Mouse (Mus musculus): ENCODE measurements around the gene Fars2. TPM values are rescaled to one million over a fixed set of nuclear protein-coding genes. Genes with fewer than 3 reads are reported as not detected.
A peak's percentile ranks its signal among the peaks of the same experiment; 100 is the strongest.

The Fars2 gene
- polyA plus RNA-seq, 1 experiment from 2014 or later = 26.5 TPM

- WGBS = under 1% methylated on average over 21 of the region's 23 CpGs
- Histone ChIP-seq H3K27me3 (ENCODE audit: poor library complexity, severe bottlenecking) (peaks cover 100% of the 10 kb centered on the region), H3K4me1 (peaks cover 71% of the 10 kb centered on the region), H3K9me3 (no peaks in the 10 kb centered on the region), H3K36me3 (replicated peaks) (no peaks in the 10 kb centered on the region), H3K4me3 (peak overlapping the region; percentile 54), H3K27ac (peak overlapping the region; percentile 82)
- DNase-seq (ENCODE audit: extremely low spot score, low spot score) = no peak
Measured at GRCm38 (mm10) chr13:36727779-36728470, 610.7 kb downstream of the Fars2 start.

GRCm38 (mm10) chr13:36728509-36728908 lies 611.3 kb downstream of the Fars2 start:
- WGBS = 4% methylated on average over 5 of the region's 5 CpGs
- Histone ChIP-seq H3K27ac (peak overlapping the region; percentile 82; the same call in 1 of the 2 replicates), H3K4me3 (peak overlapping the region; percentile 54), H3K4me1 (peaks cover 66% of the 10 kb centered on the region), H3K27me3 (ENCODE audit: poor library complexity, severe bottlenecking) (peaks cover 100% of the 10 kb centered on the region), H3K9me3 (no peaks in the 10 kb centered on the region), H3K36me3 (replicated peaks) (no peaks in the 10 kb centered on the region)
- DNase-seq (ENCODE audit: extremely low spot score, low spot score) = no peak

- peak; percentile 26 for DNase-seq (ENCODE audit: extremely low spot score, low spot score)
Measured at GRCm38 (mm10) chr13:36729731-36730340, 612.6 kb downstream of the Fars2 start.

GRCm38 (mm10) chr13:36730341-36730761 lies 613.1 kb downstream of the Fars2 start:
- WGBS = under 1% methylated on average over 14 of the region's 14 CpGs
- peaks cover 100% of the 10 kb centered on the region for H3K27me3 ChIP-seq (ENCODE audit: poor library complexity, severe bottlenecking)
- no peaks in the 10 kb centered on the region for H3K9me3 ChIP-seq
- no peak for DNase-seq (ENCODE audit: extremely low spot score, low spot score)
- peak overlapping the region; percentile 51; the same call in 1 of the 2 replicates for H3K27ac ChIP-seq
- H3K4me1 ChIP-seq = peaks cover 66% of the 10 kb centered on the region
- peak overlapping the region; percentile 54 for H3K4me3 ChIP-seq
- no peaks in the 10 kb centered on the region for H3K36me3 ChIP-seq (replicated peaks)

More at GRCm38 (mm10) chr13:36729731-36730340, 612.6 kb downstream of the Fars2 start:
- H3K27me3 ChIP-seq (ENCODE audit: poor library complexity, severe bottlenecking) = peaks cover 100% of the 10 kb centered on the region
- WGBS = under 1% methylated on average over 13 of the region's 13 CpGs
- H3K27ac ChIP-seq = peak overlapping the region; percentile 51; the same call in 1 of the 2 replicates
- no peaks in the 10 kb centered on the region for H3K9me3 ChIP-seq
- peak overlapping the region; percentile 54 for H3K4me3 ChIP-seq
- peaks cover 66% of the 10 kb centered on the region for H3K4me1 ChIP-seq
- no peaks in the 10 kb centered on the region for H3K36me3 ChIP-seq (replicated peaks)

GRCm38 (mm10) chr13:36731016-36731930 lies 614.1 kb downstream of the Fars2 start:
- peak overlapping the region; percentile 54 for H3K4me3 ChIP-seq
- no peaks in the 10 kb centered on the region for H3K36me3 ChIP-seq (replicated peaks)
- WGBS = under 1% methylated on average over 31 of the region's 34 CpGs
- no peaks in the 10 kb centered on the region for H3K9me3 ChIP-seq
- H3K27me3 ChIP-seq (ENCODE audit: poor library complexity, severe bottlenecking) = peaks cover 98% of the 10 kb centered on the region
- peak overlapping the region; percentile 66; the same call in 1 of the 2 replicates for H3K27ac ChIP-seq
- peak; percentile 46 for DNase-seq (ENCODE audit: extremely low spot score, low spot score)
- H3K4me1 ChIP-seq = peaks cover 68% of the 10 kb centered on the region

- no peaks in the 10 kb centered on the region for H3K36me3 ChIP-seq (replicated peaks)
- no peaks in the 10 kb centered on the region for H3K9me3 ChIP-seq
- peaks cover 91% of the 10 kb centered on the region for H3K27me3 ChIP-seq (ENCODE audit: poor library complexity, severe bottlenecking)
- peak overlapping the region; percentile 54 for H3K4me3 ChIP-seq
- DNase-seq (ENCODE audit: extremely low spot score, low spot score) = peak; percentile 50
- H3K4me1 ChIP-seq = peaks cover 66% of the 10 kb centered on the region
- peak overlapping the region; percentile 66; the same call in 1 of the 2 replicates for H3K27ac ChIP-seq
- WGBS = under 1% methylated on average over 23 of the region's 23 CpGs
Measured at GRCm38 (mm10) chr13:36731931-36732461, 614.8 kb downstream of the Fars2 start.

- Histone ChIP-seq H3K9me3 (no peaks in the 10 kb centered on the region), H3K27me3 (ENCODE audit: poor library complexity, severe bottlenecking) (peaks cover 89% of the 10 kb centered on the region), H3K4me3 (peak overlapping the region; percentile 54), H3K4me1 (peaks cover 57% of the 10 kb centered on the region), H3K36me3 (replicated peaks) (no peaks in the 10 kb centered on the region), H3K27ac (peak overlapping the region; percentile 16; the same call in 1 of the 2 replicates)
- no peak for DNase-seq (ENCODE audit: extremely low spot score, low spot score)
- 8% methylated on average over 6 of the region's 6 CpGs for WGBS
Measured at GRCm38 (mm10) chr13:36732891-36733490, 615.8 kb downstream of the Fars2 start.

GRCm38 (mm10) chr13:36733566-36733965 lies 616.4 kb downstream of the Fars2 start:
- peaks cover 87% of the 10 kb centered on the region for H3K27me3 ChIP-seq (ENCODE audit: poor library complexity, severe bottlenecking)
- 0% methylated on average over 10 of the region's 10 CpGs for WGBS
- no peaks in the 10 kb centered on the region for H3K9me3 ChIP-seq
- H3K4me3 ChIP-seq = peak overlapping the region; percentile 54
- peak overlapping the region; percentile 69; the same call in 1 of the 2 replicates for H3K27ac ChIP-seq
- no peak for DNase-seq (ENCODE audit: extremely low spot score, low spot score)
- H3K4me1 ChIP-seq = peaks cover 55% of the 10 kb centered on the region
- no peaks in the 10 kb centered on the region for H3K36me3 ChIP-seq (replicated peaks)

- peaks cover 55% of the 10 kb centered on the region for H3K4me1 ChIP-seq
- H3K9me3 ChIP-seq = no peaks in the 10 kb centered on the region
- peak overlapping the region; percentile 75 for H3K27ac ChIP-seq
- WGBS = under 1% methylated on average over 26 of the region's 26 CpGs
- no peaks in the 10 kb centered on the region for H3K36me3 ChIP-seq (replicated peaks)
- H3K4me3 ChIP-seq = peak overlapping the region; percentile 54
- H3K27me3 ChIP-seq (ENCODE audit: poor library complexity, severe bottlenecking) = peaks cover 85% of the 10 kb centered on the region
- peak; percentile 60 for DNase-seq (ENCODE audit: extremely low spot score, low spot score)
Measured at GRCm38 (mm10) chr13:36733989-36734690, 616.9 kb downstream of the Fars2 start.

GRCm38 (mm10) chr13:36734731-36735571 lies 617.7 kb downstream of the Fars2 start, which contains the start of gene Nrn1:
TSS of gene Nrn1 (minus strand) at chr13:36735131.
- H3K36me3 ChIP-seq (replicated peaks) = no peaks in the 10 kb centered on the region
- peak within 1 kb of the TSS; percentile 75 for H3K27ac ChIP-seq
- WGBS = under 1% methylated on average over 50 of the region's 50 CpGs
- peaks cover 77% of the 10 kb centered on the region for H3K27me3 ChIP-seq (ENCODE audit: poor library complexity, severe bottlenecking)
- no peaks in the 10 kb centered on the region for H3K9me3 ChIP-seq
- DNase-seq (ENCODE audit: extremely low spot score, low spot score) = peak; percentile 44
- peak within 1 kb of the TSS; percentile 54 for H3K4me3 ChIP-seq
- peaks cover 53% of the 10 kb centered on the region for H3K4me1 ChIP-seq
